Mouse (Mus musculus) liver, adult 2 months (tissue): ENCODE measurements around the gene Acox2.

Experiments
- CTCF ChIP-seq: fragments of 200-500 bp; IDR thresholded peaks from 2 replicates; pipeline ENCODE4 v1.5.1; 2011; ENCODE audit warnings: low read depth, low read length, control low read depth
- POLR2A ChIP-seq: fragments of 200-500 bp; IDR thresholded peaks from 2 replicates; pipeline ENCODE4 v1.6.1; 2011; ENCODE audit warnings: low read length, control low read depth; ENCODE audit not compliant: insufficient read depth; ENCODE audit errors: extremely low read depth

DNA sequence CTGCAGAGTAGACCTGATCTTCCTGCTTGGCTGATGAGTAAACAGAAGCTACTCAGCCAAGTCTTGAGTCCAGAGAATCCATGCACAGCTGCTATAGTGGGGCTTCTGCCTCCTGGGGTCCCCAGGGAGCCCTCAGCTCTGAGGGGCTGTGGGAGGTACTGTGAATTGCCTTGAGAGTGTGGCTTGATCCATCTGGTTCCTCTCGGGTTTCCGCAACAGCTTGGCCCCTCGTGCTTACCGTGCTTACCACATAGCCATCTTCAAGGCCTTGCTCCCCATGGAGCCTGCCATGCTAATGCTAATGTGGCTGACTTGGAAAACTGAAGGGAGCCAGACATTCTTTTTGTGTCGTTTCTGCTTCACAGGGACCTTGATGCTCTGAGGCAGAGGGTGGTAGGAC lies 52.0 kb downstream of the Acox2 start:
- no peak for TF ChIP-seq POLR2A
- no peak for TF ChIP-seq CTCF
